Mouse (Mus musculus) intestine, postnatal 0 days (tissue): ENCODE results near the gene Cnot9. TPM values are rescaled to one million over a fixed set of nuclear protein-coding genes. Genes with fewer than 3 reads are reported as not detected.
"Not testable (repeated sequence)": the region's sequence is repeated elsewhere in the genome, so short reads cannot be mapped to it uniquely, and the experiment has no call there.

Experiments
- ATAC-seq: fragments of 200-750 bp; cut with Nextera tagmentation; 2 replicates; pipeline ENCODE4 v1.8.0; 2017; ENCODE audit warnings: mild to moderate bottlenecking, moderate TSS enrichment, moderate library complexity
- H3K27ac ChIP-seq: fragments of 300-500 bp; sonication (generic); 2 replicates; pipeline ENCODE4 v1.5.1; 2014; ENCODE audit warnings: mild to moderate bottlenecking, low read depth, low read length, moderate library complexity
- H3K27me3 ChIP-seq: fragments of 300-500 bp; sonication (generic); replicated peaks from 2 replicates; pipeline ENCODE4 v1.6.1; 2014; ENCODE audit warnings: low read length, mixed read lengths; ENCODE audit not compliant: control insufficient read depth, insufficient read depth
- H3K36me3 ChIP-seq: fragments of 300-500 bp; sonication (generic); 2 replicates; pipeline ENCODE4 v1.6.1; 2014; ENCODE audit warnings: mild to moderate bottlenecking, moderate library complexity; ENCODE audit not compliant: control insufficient read depth, insufficient read depth
- H3K4me1 ChIP-seq: fragments of 300-500 bp; sonication (generic); replicated peaks from 2 replicates; pipeline ENCODE4 v1.6.1; 2014; ENCODE audit warnings: antibody characterized with exemption, low read length, mixed read lengths; ENCODE audit not compliant: control insufficient read depth, insufficient read depth
- H3K4me2 ChIP-seq: fragments of 300-500 bp; sonication (generic); replicated peaks from 2 replicates; pipeline ENCODE4 v1.6.1; 2014; ENCODE audit warnings: low read depth, mild to moderate bottlenecking, moderate library complexity
- H3K4me3 ChIP-seq: fragments of 300-500 bp; sonication (generic); 2 replicates; pipeline ENCODE4 v1.5.1; 2014; ENCODE audit warnings: low read depth, low read length
- H3K9ac ChIP-seq: fragments of 300-500 bp; sonication (generic); 2 replicates; pipeline ENCODE4 v1.6.1; 2014; ENCODE audit warnings: mild to moderate bottlenecking, low read depth, low read length
- H3K9me3 ChIP-seq: fragments of 300-500 bp; sonication (generic); 2 replicates; pipeline ENCODE4 v1.6.1; 2016; ENCODE audit warnings: mixed run types; ENCODE audit not compliant: control insufficient read depth
- CTCF ChIP-seq: sonication (generic); IDR thresholded peaks from 2 replicates; pipeline ENCODE4 v1.5.1; 2016; ENCODE audit warnings: low read depth, mild to moderate bottlenecking, control low read depth, antibody characterized with exemption, moderate library complexity
- WGBS: fragments of 180-500 bp; shearing (Covaris S2); extraction: QIAGEN DNeasy Blood & Tissue Kit; methylation state at CpG from one replicate; pipeline ENCODE4 v1.1.7; 2014; 5-methylcytosine and 5-hydroxymethylcytosine counted together
- polyA plus RNA-seq: library from polyadenylated mRNA; unstranded; fragments of >200 nt; fragmentation: Nextera tagmentation; extraction: Ambion mirVana; gene quantifications from 2 replicates; pipeline ENCODE4 v1.2.1, GENCODE M21; 2015

Gene Cnot9
- polyA plus RNA-seq, 1 experiment from 2014 or later: 30.7 TPM

DNA sequence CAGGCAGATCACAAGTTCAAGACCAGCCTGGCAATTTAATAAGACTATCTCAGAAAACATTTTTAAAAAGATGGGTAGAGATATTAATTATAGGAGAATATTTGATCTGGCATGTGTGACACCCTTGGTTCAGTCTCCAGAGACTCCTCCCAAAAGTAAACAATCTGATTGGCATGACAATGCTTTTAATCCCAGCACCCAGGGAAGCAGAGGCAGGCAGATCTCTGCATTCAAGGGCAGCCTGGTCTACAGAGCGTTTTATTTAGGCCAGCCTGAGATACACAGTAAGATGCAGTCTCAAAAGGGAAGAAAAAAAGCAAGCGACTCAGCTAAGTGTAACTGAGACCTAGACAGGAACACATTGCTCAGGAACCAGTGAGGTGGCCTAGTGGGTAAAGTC, 1.9 kb downstream of the Cnot9 start:
- 93% methylated on average over 2 of the region's 2 CpGs for WGBS
- Histone ChIP-seq H3K36me3 (no peaks in the 10 kb centered on the region), H3K27ac (no peak overlapping the region), H3K9me3 (no peaks in the 10 kb centered on the region), H3K4me2 (peak overlapping the region; percentile 89; the same call in 1 of the 2 replicates), H3K4me3 (no peak overlapping the region), H3K27me3 (no peaks in the 10 kb centered on the region), H3K9ac (no peak overlapping the region), H3K4me1 (peaks cover 3% of the 10 kb centered on the region; the same call in 1 of the 2 replicates)
- ATAC-seq: no peak
- TF ChIP-seq CTCF: no peak

DNA sequence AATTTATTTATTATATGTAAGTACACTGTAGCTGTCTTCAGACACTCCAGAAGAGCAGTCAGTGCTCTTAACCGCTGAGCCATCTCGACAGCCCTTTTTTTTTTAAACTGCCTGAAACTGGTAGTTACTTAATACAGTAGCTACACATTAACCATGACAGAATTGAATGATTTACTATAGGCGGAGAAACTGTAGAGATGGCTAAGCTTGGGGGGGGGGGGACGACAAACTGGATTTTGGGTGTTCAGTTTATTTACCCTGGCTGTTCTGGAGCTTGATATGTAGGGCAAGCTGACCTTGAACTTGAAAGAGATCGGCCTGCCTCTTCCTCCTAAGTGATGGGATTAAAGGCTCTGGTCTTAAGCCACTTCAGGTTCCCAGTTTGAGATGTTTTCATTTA, 5.4 kb downstream of the Cnot9 start:
- Histone ChIP-seq H3K27ac (no peak overlapping the region), H3K27me3 (no peaks in the 10 kb centered on the region), H3K4me2 (no peak overlapping the region), H3K9me3 (no peaks in the 10 kb centered on the region), H3K4me3 (no peak overlapping the region), H3K9ac (no peak overlapping the region), H3K36me3 (no peaks in the 10 kb centered on the region), H3K4me1 (peaks cover 3% of the 10 kb centered on the region; the same call in 1 of the 2 replicates)
- 55% methylated on average over 5 of the region's 5 CpGs for WGBS
- TF ChIP-seq CTCF: no peak
- no peak for ATAC-seq

DNA sequence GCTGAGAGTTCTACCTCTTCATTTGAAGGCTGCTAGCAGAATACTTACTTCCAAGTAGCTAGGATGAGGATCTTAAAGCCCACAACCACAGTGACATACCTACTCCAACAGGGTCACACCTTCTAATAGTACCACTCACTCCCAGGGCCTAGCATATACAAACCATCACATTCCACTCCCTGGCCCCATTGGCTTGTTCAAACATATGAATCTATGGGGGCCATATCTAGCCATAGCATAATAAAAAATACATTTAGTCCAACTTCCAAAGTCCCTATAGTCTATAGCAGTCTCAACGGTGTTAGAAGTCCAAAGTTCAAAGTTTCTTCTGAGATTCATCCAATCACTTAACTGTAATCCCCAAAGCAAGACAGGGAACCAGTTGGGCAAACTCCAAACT, 7.1 kb downstream of the Cnot9 start:
- not testable (repeated sequence) for H3K4me1 ChIP-seq, H3K9ac ChIP-seq, H3K4me3 ChIP-seq, H3K9me3 ChIP-seq, H3K36me3 ChIP-seq, H3K27me3 ChIP-seq, H3K4me2 ChIP-seq
- H3K27ac ChIP-seq: peak overlapping the region; percentile 35; the same call in 1 of the 2 replicates
- 50% methylated on average over 1 of the region's 1 CpGs for WGBS
- peak; percentile 61; the same call in 1 of the 2 replicates for ATAC-seq

DNA sequence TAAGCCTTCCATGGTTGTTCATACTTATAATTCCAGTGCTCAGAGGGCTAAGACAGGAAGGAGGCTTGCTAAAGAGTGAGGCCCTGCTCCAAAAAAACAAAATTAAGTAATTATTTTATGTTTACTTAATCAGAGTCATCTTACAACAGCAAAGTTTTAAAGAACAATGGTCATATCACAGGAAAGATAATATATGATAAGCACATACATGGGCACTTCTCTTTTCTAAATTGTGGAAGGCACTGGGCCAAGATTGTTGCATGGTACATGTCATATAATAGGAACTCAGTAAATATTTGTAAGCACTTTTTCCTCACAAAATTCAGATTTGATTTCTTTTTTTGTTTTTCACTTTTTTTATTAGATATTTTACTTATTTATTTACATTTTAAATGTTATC, 14.0 kb downstream of the Cnot9 start:
- H3K4me1 ChIP-seq: no peaks in the 10 kb centered on the region
- H3K36me3 ChIP-seq: peaks cover 49% of the 10 kb centered on the region
- H3K27me3 ChIP-seq: no peaks in the 10 kb centered on the region
- no peak overlapping the region for H3K9ac ChIP-seq
- no peak overlapping the region for H3K27ac ChIP-seq
- no peak for TF ChIP-seq CTCF
- no peak overlapping the region for H3K4me3 ChIP-seq
- no peak overlapping the region for H3K4me2 ChIP-seq
- ATAC-seq: no peak
- H3K9me3 ChIP-seq: no peaks in the 10 kb centered on the region

DNA sequence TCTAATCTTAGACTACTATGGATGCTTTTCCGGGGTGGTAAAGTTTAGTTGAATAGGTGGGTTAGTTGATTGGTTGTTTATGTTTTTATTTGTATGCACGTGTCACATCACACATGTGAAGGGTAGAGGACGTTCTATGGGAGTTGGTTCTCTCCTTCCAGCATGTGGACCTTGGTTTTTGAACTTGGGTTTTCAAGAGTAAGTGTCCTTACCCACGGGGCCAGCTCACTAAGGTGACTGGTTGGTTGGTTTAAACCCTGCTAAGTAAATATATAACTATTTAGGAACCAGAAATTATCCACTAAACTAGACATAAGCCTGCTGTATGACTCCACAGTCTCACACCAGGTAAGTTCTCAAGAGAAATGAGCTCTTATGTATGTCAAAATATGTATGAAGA, 18.9 kb downstream of the Cnot9 start:
- Histone ChIP-seq H3K9ac (no peak overlapping the region), H3K36me3 (peaks cover 75% of the 10 kb centered on the region), H3K4me2 (no peak overlapping the region), H3K4me3 (no peak overlapping the region), H3K4me1 (no peaks in the 10 kb centered on the region), H3K27me3 (no peaks in the 10 kb centered on the region), H3K9me3 (no peaks in the 10 kb centered on the region), H3K27ac (no peak overlapping the region)
- ATAC-seq: no peak
- no peak for TF ChIP-seq CTCF
- 84% methylated on average over 4 of the region's 4 CpGs for WGBS

DNA sequence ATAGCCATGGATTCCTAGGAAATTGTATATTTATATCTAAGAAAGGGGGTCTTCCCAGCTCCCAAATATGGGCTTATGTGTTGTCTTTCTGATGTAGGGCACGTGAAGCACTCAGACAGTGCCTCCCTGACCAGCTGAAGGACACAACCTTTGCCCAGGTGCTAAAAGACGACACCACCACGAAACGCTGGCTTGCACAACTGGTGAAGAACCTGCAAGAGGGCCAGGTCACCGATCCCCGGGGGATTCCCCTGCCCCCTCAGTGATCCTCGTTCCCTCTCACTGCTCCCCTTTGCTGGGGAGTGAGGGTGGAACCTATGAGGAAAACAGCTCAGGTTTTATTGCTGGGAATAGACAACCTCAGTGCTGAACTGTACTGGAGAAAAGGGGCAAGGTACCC, 22.7 kb downstream of the Cnot9 start:
- Histone ChIP-seq H3K4me3 (no peak overlapping the region), H3K36me3 (peaks cover 74% of the 10 kb centered on the region), H3K4me1 (no peaks in the 10 kb centered on the region), H3K9ac (no peak overlapping the region), H3K9me3 (no peaks in the 10 kb centered on the region), H3K27me3 (no peaks in the 10 kb centered on the region), H3K27ac (no peak overlapping the region), H3K4me2 (no peak overlapping the region)
- 89% methylated on average over 7 of the region's 7 CpGs for WGBS
- TF ChIP-seq CTCF: no peak
- no peak for ATAC-seq

DNA sequence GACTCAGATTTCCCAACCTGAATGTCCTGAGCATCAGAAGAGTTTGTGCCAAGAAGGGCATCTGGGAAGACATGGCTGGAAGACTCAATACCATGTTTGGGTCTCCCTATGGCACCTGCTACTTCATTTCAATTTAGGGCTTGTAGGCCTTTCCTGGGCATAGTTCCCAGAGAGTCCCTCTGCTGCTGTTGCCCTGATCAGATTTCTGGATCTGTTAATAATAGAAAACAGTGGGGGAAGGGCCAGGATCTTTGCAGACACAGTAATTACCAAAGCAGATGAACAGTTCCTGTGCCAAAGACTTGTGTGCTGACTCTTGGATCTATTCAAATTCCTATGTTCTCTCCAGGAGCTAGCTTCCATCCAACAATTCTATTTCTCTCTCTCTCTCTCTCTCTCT, 32.8 kb downstream of the Cnot9 start:
- no peaks in the 10 kb centered on the region for H3K36me3 ChIP-seq
- no peak for TF ChIP-seq CTCF
- H3K27me3 ChIP-seq: no peaks in the 10 kb centered on the region
- no peak overlapping the region for H3K9ac ChIP-seq
- no peak overlapping the region for H3K4me2 ChIP-seq
- no peaks in the 10 kb centered on the region for H3K4me1 ChIP-seq
- H3K4me3 ChIP-seq: no peak overlapping the region
- H3K9me3 ChIP-seq: no peaks in the 10 kb centered on the region
- H3K27ac ChIP-seq: no peak overlapping the region
- ATAC-seq: no peak
